Mouse (Mus musculus) spleen, adult 2 months (tissue): ENCODE results near the gene Per1. TPM values are rescaled to one million over a fixed set of nuclear protein-coding genes. Genes with fewer than 3 reads are reported as not detected.
A peak's percentile ranks its signal among the peaks of the same experiment; 100 is the strongest.

Experiments used
- DNase-seq, 2 experiments: peaks; one replicate each; pipeline versions ENCODE4 v3.0.0 to v3.0.0-alpha.2; 2012 to 2021; ENCODE audit warnings: low spot score in 2 of 2, low read depth in 1 of 2
- H3K27ac ChIP-seq: fragments of 200-500 bp; 2 replicates; pipeline ENCODE4 v1.5.1; 2012; ENCODE audit warnings: low read length, inconsistent platforms; ENCODE audit not compliant: insufficient read depth
- H3K27me3 ChIP-seq: fragments of 200-500 bp; 2 replicates; pipeline ENCODE4 v1.6.1; 2012; ENCODE audit warnings: mild to moderate bottlenecking, moderate library complexity, low read length, inconsistent platforms; ENCODE audit not compliant: control insufficient read depth, insufficient read depth
- H3K36me3 ChIP-seq: fragments of 200-500 bp; 2 replicates; pipeline ENCODE4 v1.6.1; 2012; ENCODE audit warnings: mild to moderate bottlenecking, low read length, inconsistent platforms; ENCODE audit not compliant: control insufficient read depth, insufficient read depth
- H3K4me1 ChIP-seq: fragments of 200-500 bp; 2 replicates; pipeline ENCODE4 v1.6.1; 2011; ENCODE audit warnings: inconsistent platforms; ENCODE audit not compliant: control insufficient read depth, insufficient read depth, insufficient read length
- H3K4me3 ChIP-seq: fragments of 200-500 bp; 2 replicates; pipeline ENCODE4 v1.5.1; 2011; ENCODE audit warnings: mild to moderate bottlenecking, inconsistent platforms; ENCODE audit not compliant: insufficient read depth, insufficient read length; ENCODE audit errors: extremely low read depth
- CTCF ChIP-seq: fragments of 200-500 bp; IDR thresholded peaks from 2 replicates; pipeline ENCODE4 v1.5.1; 2011; ENCODE audit warnings: mild to moderate bottlenecking, inconsistent platforms; ENCODE audit not compliant: insufficient read depth, insufficient read length, insufficient replicate concordance; ENCODE audit errors: extremely low read depth
- POLR2A ChIP-seq: fragments of 200-500 bp; IDR thresholded peaks from 2 replicates; pipeline ENCODE4 v1.6.1; 2011; ENCODE audit warnings: low read depth, low read length, inconsistent platforms
- WGBS: fragments of 180-500 bp; shearing (Covaris S2); methylation state at CpG from one replicate; pipeline ENCODE4 v1.1.7; 2018; 5-methylcytosine and 5-hydroxymethylcytosine counted together
- polyA plus RNA-seq: library from polyadenylated mRNA; depleted of rRNA; stranded (reverse); fragments of >200 nt; gene quantifications from 2 replicates; pipeline ENCODE4 v1.2.3, GENCODE M21; 2012

Gene Per1
- polyA plus RNA-seq, 1 experiment = 23.3 TPM

GRCm38 (mm10) chr11:69059975-69060411 lies 35.0 kb upstream of the Per1 start:
- TF ChIP-seq CTCF (no peak), POLR2A (no peak)
- Histone ChIP-seq H3K27ac (peak overlapping the region; percentile 88), H3K27me3 (no peaks in the 10 kb centered on the region), H3K4me1 (peaks cover 8% of the 10 kb centered on the region), H3K4me3 (peak overlapping the region; percentile 92), H3K36me3 (no peaks in the 10 kb centered on the region)
- WGBS = under 1% methylated on average over 48 of the region's 49 CpGs
- DNase-seq = peak in 1 of 2 experiments; percentile 50

GRCm38 (mm10) chr11:69060448-69061254 lies 34.4 kb upstream of the Per1 start:
- DNase-seq = no peak
- Histone ChIP-seq H3K27ac (peak overlapping the region; percentile 88), H3K4me1 (peaks cover 8% of the 10 kb centered on the region), H3K36me3 (no peaks in the 10 kb centered on the region), H3K27me3 (no peaks in the 10 kb centered on the region), H3K4me3 (peak overlapping the region; percentile 92)
- WGBS = 9% methylated on average over 40 of the region's 40 CpGs
- no peak for TF ChIP-seq CTCF
- TF ChIP-seq POLR2A = no peak

- DNase-seq = no peak
- no peak overlapping the region for H3K27ac ChIP-seq
Observed at GRCm38 (mm10) chr11:69061255-69061912, 33.6 kb upstream of the Per1 start.

GRCm38 (mm10) chr11:69062194-69062760 lies 32.7 kb upstream of the Per1 start:
- DNase-seq = peak in 1 of 2 experiments; percentile 74
- H3K4me1 ChIP-seq = peaks cover 10% of the 10 kb centered on the region
- H3K27ac ChIP-seq = no peak overlapping the region; the same call in 1 of the 2 replicates
- TF ChIP-seq POLR2A = no peak
- TF ChIP-seq CTCF = no peak
- H3K27me3 ChIP-seq = no peaks in the 10 kb centered on the region
- H3K4me3 ChIP-seq = peak overlapping the region; percentile 7; the same call in 1 of the 2 replicates
- H3K36me3 ChIP-seq = no peaks in the 10 kb centered on the region
- 2% methylated on average over 17 of the region's 17 CpGs for WGBS

More at GRCm38 (mm10) chr11:69061255-69061912, 33.6 kb upstream of the Per1 start:
- H3K36me3 ChIP-seq = no peaks in the 10 kb centered on the region
- peaks cover 10% of the 10 kb centered on the region for H3K4me1 ChIP-seq
- H3K27me3 ChIP-seq = no peaks in the 10 kb centered on the region
- peak overlapping the region; percentile 0; the same call in 1 of the 2 replicates for H3K4me3 ChIP-seq
- 76% methylated on average over 17 of the region's 17 CpGs for WGBS
- TF ChIP-seq POLR2A (no peak), CTCF (no peak)

- peak; percentile 86 to 89 for DNase-seq
- Histone ChIP-seq H3K36me3 (no peaks in the 10 kb centered on the region), H3K27me3 (no peaks in the 10 kb centered on the region), H3K27ac (peak overlapping the region; percentile 67), H3K4me3 (peak overlapping the region; percentile 82), H3K4me1 (peaks cover 10% of the 10 kb centered on the region)
- TF ChIP-seq CTCF (no peak), POLR2A (no peak)
- under 1% methylated on average over 19 of the region's 19 CpGs for WGBS
Observed at GRCm38 (mm10) chr11:69062761-69063224, 32.2 kb upstream of the Per1 start.

- peaks cover 8% of the 10 kb centered on the region for H3K4me1 ChIP-seq
- 2% methylated on average over 31 of the region's 31 CpGs for WGBS
- H3K27ac ChIP-seq = 0 out of 2 replicates have a peak overlapping the region, but pooled peaks have one; percentile 21
- TF ChIP-seq CTCF = no peak
- no peak for TF ChIP-seq POLR2A
- H3K27me3 ChIP-seq = no peaks in the 10 kb centered on the region
- peak in 1 of 2 experiments; percentile 60 for DNase-seq
- peak overlapping the region; percentile 82 for H3K4me3 ChIP-seq
- H3K36me3 ChIP-seq = no peaks in the 10 kb centered on the region
Observed at GRCm38 (mm10) chr11:69063413-69064201, 31.4 kb upstream of the Per1 start.
